ENCODE assay signal across 21 mouse cellular contexts in the genomic region with DNA sequence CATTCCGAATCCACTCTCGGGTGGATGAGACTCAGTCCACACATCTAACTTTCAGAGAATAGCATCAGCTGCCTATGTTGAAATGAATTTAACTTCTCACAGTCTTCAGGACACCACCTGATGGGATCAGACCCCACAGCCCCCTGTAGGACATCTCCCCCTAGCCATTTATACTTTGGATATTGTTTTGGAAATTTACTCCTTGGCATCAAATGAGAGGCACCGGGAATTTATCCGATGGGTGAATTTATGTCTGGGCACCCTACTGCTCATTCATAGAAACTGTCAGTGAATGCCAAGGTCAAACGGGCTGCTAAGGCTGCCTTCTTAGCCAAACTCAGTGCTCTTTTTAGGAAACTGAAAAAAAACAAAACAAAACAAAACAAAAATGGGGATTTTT. TPM values are rescaled to one million over a fixed set of nuclear protein-coding genes. Genes with fewer than 3 reads are reported as not detected.
DNase-seq lines count a peak whose midpoint lies in the region; ATAC-seq and TF ChIP-seq lines count a peak whose summit lies in the region.
"Had no signal": no experiment of that assay in that cellular context is flagged by ENCODE, and none has a peak within 500 bp of the region (broad histone marks: within the 10 kb centered on the region; RNA-seq: fewer than 3 reads in every experiment).

No protein-coding gene starts in this region.

- H3K4me3 ChIP-seq in forebrain, embryonic 16.5 days (replicated peaks; ENCODE audit: low read length), result no peak overlapping the region
- H3K4me3 ChIP-seq in forebrain, embryonic 14.5 days (ENCODE audit: low read depth, low read length), result no peak overlapping the region
- no peak overlapping the region for H3K4me3 ChIP-seq in midbrain, embryonic 11.5 days (ENCODE audit: low read depth, low read length)
- no peak overlapping the region for H3K4me3 ChIP-seq in midbrain, embryonic 13.5 days (replicated peaks)
- H3K4me3 ChIP-seq in stomach, postnatal 0 days (ENCODE audit: low read depth, low read length), result no peak overlapping the region
- H3K4me3 ChIP-seq: embryonic facial prominence, embryonic 15.5 days; erythroblast, embryonic 14.5 days; forebrain, embryonic 10.5 days; heart, embryonic 10.5 days; hindbrain, embryonic 15.5 days had no signal

- H3K4me1 ChIP-seq in forebrain, embryonic 16.5 days (replicated peaks; ENCODE audit: control insufficient read depth, insufficient read depth, low read length), result peaks cover 7% of the 10 kb centered on the region
- peaks cover 3% of the 10 kb centered on the region; the same call in 1 of the 2 replicates for H3K4me1 ChIP-seq in forebrain, embryonic 14.5 days (ENCODE audit: control insufficient read depth, insufficient read depth, low read length)
- no peaks in the 10 kb centered on the region for H3K4me1 ChIP-seq in midbrain, embryonic 11.5 days (ENCODE audit: control insufficient read depth, insufficient read depth, low read length)
- H3K4me1 ChIP-seq in midbrain, embryonic 13.5 days (replicated peaks), result no peaks in the 10 kb centered on the region
- no peaks in the 10 kb centered on the region for H3K4me1 ChIP-seq in stomach, postnatal 0 days (replicated peaks; ENCODE audit: control insufficient read depth, insufficient read depth)
- H3K4me1 ChIP-seq: embryonic facial prominence, embryonic 15.5 days; forebrain, embryonic 10.5 days; heart, embryonic 10.5 days; hindbrain, embryonic 15.5 days had no signal

- H3K9ac ChIP-seq in forebrain, embryonic 16.5 days (replicated peaks; ENCODE audit: low read depth, low read length), result no peak overlapping the region
- no peak overlapping the region for H3K9ac ChIP-seq in forebrain, embryonic 14.5 days (ENCODE audit: low read length)
- H3K9ac ChIP-seq in midbrain, embryonic 11.5 days (ENCODE audit: low read length), result no peak overlapping the region
- H3K9ac ChIP-seq in midbrain, embryonic 13.5 days (replicated peaks), result no peak overlapping the region
- no peak overlapping the region for H3K9ac ChIP-seq in stomach, postnatal 0 days (ENCODE audit: low read length)
- H3K9ac ChIP-seq: embryonic facial prominence, embryonic 15.5 days; hindbrain, embryonic 15.5 days had no signal

- no peaks in the 10 kb centered on the region for H3K9me3 ChIP-seq in forebrain, embryonic 16.5 days (ENCODE audit: control insufficient read depth, low read length)
- no peaks in the 10 kb centered on the region for H3K9me3 ChIP-seq in forebrain, embryonic 14.5 days (replicated peaks; ENCODE audit: control insufficient read depth, low read length)
- H3K9me3 ChIP-seq in midbrain, embryonic 11.5 days (ENCODE audit: control insufficient read depth, low read length), result no peaks in the 10 kb centered on the region
- H3K9me3 ChIP-seq in midbrain, embryonic 13.5 days, result no peaks in the 10 kb centered on the region
- no peaks in the 10 kb centered on the region for H3K9me3 ChIP-seq in stomach, postnatal 0 days (ENCODE audit: control insufficient read depth, low read length)
- H3K9me3 ChIP-seq: embryonic facial prominence, embryonic 15.5 days; forebrain, embryonic 10.5 days; heart, embryonic 10.5 days; hindbrain, embryonic 15.5 days had no signal

- peak; percentile 55 for DNase-seq in adrenal gland, adult 2 months
- DNase-seq in adrenal gland, postnatal 10 days, result no peak
- no peak for DNase-seq in forebrain, embryonic 14.5 days (ENCODE audit: low spot score)
- DNase-seq in midbrain, embryonic 11.5 days (ENCODE audit: low spot score, missing footprints), result peak; percentile 60
- DNase-seq in stomach, postnatal 0 days (ENCODE audit: low spot score), result no peak

- TF ChIP-seq CTCF in stomach, postnatal 0 days (IDR thresholded peaks at IDR 0.05; ENCODE audit: low read depth), result no peak

- peaks cover 15% of the 10 kb centered on the region for H3K36me3 ChIP-seq in forebrain, embryonic 16.5 days (ENCODE audit: control insufficient read depth, insufficient read depth)
- H3K36me3 ChIP-seq in forebrain, embryonic 14.5 days (ENCODE audit: control insufficient read depth, insufficient read depth, low read length), result peaks cover 19% of the 10 kb centered on the region
- no peaks in the 10 kb centered on the region for H3K36me3 ChIP-seq in midbrain, embryonic 11.5 days (ENCODE audit: control insufficient read depth, insufficient read depth, low read length)
- peaks cover 39% of the 10 kb centered on the region for H3K36me3 ChIP-seq in midbrain, embryonic 13.5 days
- H3K36me3 ChIP-seq in stomach, postnatal 0 days (ENCODE audit: control insufficient read depth, insufficient read depth, low read length), result no peaks in the 10 kb centered on the region
- H3K36me3 ChIP-seq: embryonic facial prominence, embryonic 15.5 days; heart, embryonic 10.5 days had no signal

- no peak overlapping the region for H3K4me2 ChIP-seq in forebrain, embryonic 16.5 days (ENCODE audit: low read length)
- no peak overlapping the region for H3K4me2 ChIP-seq in forebrain, embryonic 14.5 days (ENCODE audit: low read length)
- H3K4me2 ChIP-seq in midbrain, embryonic 11.5 days, result no peak overlapping the region
- H3K4me2 ChIP-seq in midbrain, embryonic 13.5 days (replicated peaks), result no peak overlapping the region
- H3K4me2 ChIP-seq in stomach, postnatal 0 days (replicated peaks; ENCODE audit: low read depth), result no peak overlapping the region
- H3K4me2 ChIP-seq: embryonic facial prominence, embryonic 15.5 days; hindbrain, embryonic 15.5 days had no signal

- 72% methylated on average over 5 of the region's 5 CpGs for WGBS in forebrain, embryonic 16.5 days
- WGBS in forebrain, embryonic 14.5 days, result 77% methylated on average over 5 of the region's 5 CpGs
- WGBS in midbrain, embryonic 11.5 days, result 77% methylated on average over 5 of the region's 5 CpGs
- 75% methylated on average over 5 of the region's 5 CpGs for WGBS in midbrain, embryonic 13.5 days
- 80% methylated on average over 5 of the region's 5 CpGs for WGBS in stomach, postnatal 0 days

- ATAC-seq in forebrain, embryonic 16.5 days, result 0 out of 2 replicates have a peak, but pooled peaks have one; percentile 11
- ATAC-seq in forebrain, embryonic 14.5 days, result no peak
- ATAC-seq in midbrain, embryonic 11.5 days (ENCODE audit: low FRiP score), result peak; percentile 8; the same call in 1 of the 2 replicates
- no peak for ATAC-seq in midbrain, embryonic 13.5 days
- no peak for ATAC-seq in stomach, postnatal 0 days (ENCODE audit: low FRiP score, low TSS enrichment)
- ATAC-seq: inflammation-experienced regulatory T-cells, adult 6 months; intestine, postnatal 0 days had no signal

- H3K27me3 ChIP-seq in forebrain, embryonic 16.5 days (replicated peaks; ENCODE audit: control insufficient read depth, insufficient read depth, low read length), result no peaks in the 10 kb centered on the region
- no peaks in the 10 kb centered on the region for H3K27me3 ChIP-seq in forebrain, embryonic 14.5 days (replicated peaks; ENCODE audit: control insufficient read depth, insufficient read depth, low read length)
- H3K27me3 ChIP-seq in midbrain, embryonic 11.5 days (ENCODE audit: control insufficient read depth, insufficient read depth, low read length), result no peaks in the 10 kb centered on the region
- no peaks in the 10 kb centered on the region for H3K27me3 ChIP-seq in midbrain, embryonic 13.5 days
- no peaks in the 10 kb centered on the region for H3K27me3 ChIP-seq in stomach, postnatal 0 days (ENCODE audit: control insufficient read depth, insufficient read depth, low read length)
- H3K27me3 ChIP-seq: embryonic facial prominence, embryonic 15.5 days; hindbrain, embryonic 15.5 days had no signal

- no peak for TF ChIP-seq EP300 in stomach, postnatal 0 days (optimal IDR thresholded peaks at IDR 0.05)

- no peak overlapping the region for H3K27ac ChIP-seq in forebrain, embryonic 16.5 days (ENCODE audit: low read length)
- no peak overlapping the region for H3K27ac ChIP-seq in forebrain, embryonic 14.5 days (ENCODE audit: low read depth, low read length)
- no peak overlapping the region for H3K27ac ChIP-seq in midbrain, embryonic 11.5 days (ENCODE audit: low read depth, low read length)
- no peak overlapping the region for H3K27ac ChIP-seq in midbrain, embryonic 13.5 days
- H3K27ac ChIP-seq in stomach, postnatal 0 days (replicated peaks), result no peak overlapping the region
- H3K27ac ChIP-seq: embryonic facial prominence, embryonic 15.5 days; forebrain, embryonic 10.5 days; heart, embryonic 10.5 days; hindbrain, embryonic 15.5 days had no signal

RNA-seq across cellular contexts. Expression of a gene that starts 27.0 kb away (rescaled TPM):
- 1 to 10 TPM in 1 of 2 experiments, under 1 TPM in 1; 0.84 to 1.3 TPM for total RNA-seq in adrenal gland, adult 2 months (2021)
- polyA plus RNA-seq in adrenal gland, adult 2 months (2012; rRNA removed), result 1.0 and 1.9 TPM in 2 replicates
- total RNA-seq in adrenal gland, postnatal 10 days (2021), result 1 to 10 TPM; 1.3 to 3.0 TPM
- 45.4 and 48.1 TPM in 2 replicates for polyA plus RNA-seq in forebrain, embryonic 16.5 days (2015; fragmentation: Nextera tagmentation; extraction: Ambion mirVana)
- polyA plus RNA-seq in forebrain, embryonic 14.5 days (2014; fragmentation: Nextera tagmentation; extraction: Ambion mirVana), result 26.0 and 35.2 TPM in 2 replicates
- polyA plus RNA-seq in midbrain, embryonic 11.5 days (2014; fragmentation: Nextera tagmentation; extraction: Ambion mirVana), result 4.7 and 5.7 TPM in 2 replicates
- polyA plus RNA-seq in midbrain, embryonic 13.5 days (2015; fragmentation: Nextera tagmentation; extraction: Ambion mirVana), result 20.1 and 26.2 TPM in 2 replicates
- 0.02 and 0.05 TPM in 2 replicates for polyA plus RNA-seq in stomach, postnatal 0 days (2015; fragmentation: Nextera tagmentation; extraction: Ambion mirVana)
- total RNA-seq: common myeloid progenitor, adult 5-6 weeks; heart, adult 18-20 months; heart, postnatal 10 days; heart, postnatal 4 days; MEL had no signal
- polyA plus RNA-seq: C2C12; erythroblast, embryonic 14.5 days; heart, embryonic 10.5 days; heart, embryonic 14.5 days; inflammation-experienced regulatory T-cells, adult 6 months had no signal

RNA-seq across cellular contexts. Expression of a gene that starts 45.7 kb away (rescaled TPM):
- 10 to 100 TPM in 1 of 2 experiments, 1 to 10 TPM in 1; 7.1 to 15.9 TPM for total RNA-seq in adrenal gland, adult 2 months (2021)
- polyA plus RNA-seq in adrenal gland, adult 2 months (2012; rRNA removed), result 8.7 and 9.9 TPM in 2 replicates
- 10 to 100 TPM; 12.9 to 13.1 TPM for total RNA-seq in adrenal gland, postnatal 10 days (2021)
- 1.5 and 2.2 TPM in 2 replicates for polyA plus RNA-seq in forebrain, embryonic 16.5 days (2015; fragmentation: Nextera tagmentation; extraction: Ambion mirVana)
- polyA plus RNA-seq in forebrain, embryonic 14.5 days (2014; fragmentation: Nextera tagmentation; extraction: Ambion mirVana), result 2.3 and 2.9 TPM in 2 replicates
- 4.5 and 5.2 TPM in 2 replicates for polyA plus RNA-seq in midbrain, embryonic 11.5 days (2014; fragmentation: Nextera tagmentation; extraction: Ambion mirVana)
- polyA plus RNA-seq in midbrain, embryonic 13.5 days (2015; fragmentation: Nextera tagmentation; extraction: Ambion mirVana), result 2.0 and 2.5 TPM in 2 replicates
- 10.2 and 10.3 TPM in 2 replicates for polyA plus RNA-seq in stomach, postnatal 0 days (2015; fragmentation: Nextera tagmentation; extraction: Ambion mirVana)
- total RNA-seq: common myeloid progenitor, adult 5-6 weeks; MEL had no signal
- polyA plus RNA-seq: C2C12; erythroblast, embryonic 14.5 days; inflammation-experienced regulatory T-cells, adult 6 months had no signal

Comparison
In these comparisons a context has a peak if more than half of its experiments do, and no peak if none do; other contexts are left out.
1. DNase-seq: peak in adrenal gland, adult 2 months (single experiment) and midbrain, embryonic 11.5 days (single experiment); none in adrenal gland, postnatal 10 days (single experiment), forebrain, embryonic 14.5 days (single experiment) and stomach, postnatal 0 days (single experiment).
2. ATAC-seq: peak in forebrain, embryonic 16.5 days (single experiment) and midbrain, embryonic 11.5 days (single experiment); none in forebrain, embryonic 14.5 days (single experiment), midbrain, embryonic 13.5 days (single experiment) and stomach, postnatal 0 days (single experiment).